Mouse (Mus musculus) CD8-positive naive resting alpha-beta T cell, adult 2 months (primary cell): ENCODE results near the gene Khsrp.

ENCODE experiments used
- DNase-seq, 2 experiments: peaks; one replicate each; pipeline ENCODE4 v3.0.0; 2022; ENCODE audit warnings: low read depth in 2 of 2, low spot score in 2 of 2

Khsrp gene

GRCm38 (mm10) chr17:57030931-57031660 lies at the start of gene Khsrp:
TSS of gene Khsrp (minus strand) at chr17:57031522.
- no peak for DNase-seq

GRCm38 (mm10) chr17:57079919-57080318 lies 48.6 kb upstream of the Khsrp start:
- DNase-seq: no peak

- DNase-seq: peak; percentile 49 to 65
Observed at GRCm38 (mm10) chr17:57078336-57078735, 47.0 kb upstream of the Khsrp start, which contains the start of gene Dennd1c. TSS of gene Dennd1c (minus strand) at chr17:57078514.

- DNase-seq: no peak
Observed at GRCm38 (mm10) chr17:57076916-57077315, 45.6 kb upstream of the Khsrp start.

- DNase-seq: no peak
Observed at GRCm38 (mm10) chr17:57070699-57071098, 39.4 kb upstream of the Khsrp start.

- no peak for DNase-seq
Observed at GRCm38 (mm10) chr17:57070272-57070671, 39.0 kb upstream of the Khsrp start.

- no peak for DNase-seq
Observed at GRCm38 (mm10) chr17:57066908-57067307, 35.6 kb upstream of the Khsrp start.

- DNase-seq: no peak
Observed at GRCm38 (mm10) chr17:57063031-57063430, 31.7 kb upstream of the Khsrp start.

GRCm38 (mm10) chr17:57062548-57062947 lies 31.2 kb upstream of the Khsrp start:
- DNase-seq: no peak

- DNase-seq: peak in 1 of 2 experiments; percentile 33
Observed at GRCm38 (mm10) chr17:57062011-57062521, 30.7 kb upstream of the Khsrp start.

GRCm38 (mm10) chr17:57061069-57061468 lies 29.7 kb upstream of the Khsrp start:
- DNase-seq: peak in 1 of 2 experiments; percentile 21

- DNase-seq: peak; percentile 96 to 99
Observed at GRCm38 (mm10) chr17:57060231-57060801, 29.0 kb upstream of the Khsrp start.

- peak; percentile 32 to 41 for DNase-seq
Observed at GRCm38 (mm10) chr17:57059486-57059977, 28.2 kb upstream of the Khsrp start, which contains the start of gene Slc25a23. TSS of gene Slc25a23 (minus strand) at chr17:57059863.

GRCm38 (mm10) chr17:57058891-57059485 lies 27.7 kb upstream of the Khsrp start, which contains the start of gene Crb3:
TSS of gene Crb3 (plus strand) at chr17:57059105.
- DNase-seq: no peak

GRCm38 (mm10) chr17:57056246-57056645 lies 24.9 kb upstream of the Khsrp start:
- no peak for DNase-seq

GRCm38 (mm10) chr17:57051679-57052078 lies 20.4 kb upstream of the Khsrp start:
- peak in 1 of 2 experiments; percentile 25 for DNase-seq

- DNase-seq: no peak
Observed at GRCm38 (mm10) chr17:57048816-57049215, 17.5 kb upstream of the Khsrp start.

GRCm38 (mm10) chr17:57047406-57047805 lies 16.1 kb upstream of the Khsrp start:
- no peak for DNase-seq

- DNase-seq: no peak
Observed at GRCm38 (mm10) chr17:57041554-57041953, 10.2 kb upstream of the Khsrp start, which contains the start of gene Slc25a41. TSS of gene Slc25a41 (minus strand) at chr17:57041654.

- no peak for DNase-seq
Observed at GRCm38 (mm10) chr17:57038978-57039377, 7.7 kb upstream of the Khsrp start.

GRCm38 (mm10) chr17:57032854-57033253 lies 1.5 kb upstream of the Khsrp start:
- DNase-seq: no peak
